Mouse (Mus musculus): Measurements from ENCODE around the gene Peli2. TPM values are rescaled to one million over a fixed set of nuclear protein-coding genes. Genes with fewer than 3 reads are reported as not detected.

Peli2 gene
- polyA plus RNA-seq, 1 experiment from 2014 or later, result 10.7 TPM

GRCm38 (mm10) chr14:48174356-48174755, 53.7 kb downstream of the Peli2 start:
- 89% methylated on average over 4 of the region's 4 CpGs for WGBS
- Histone ChIP-seq H3K36me3 (no peaks in the 10 kb centered on the region), H3K9me3 (no peaks in the 10 kb centered on the region), H3K4me3 (no peak overlapping the region), H3K4me1 (replicated peaks) (peaks cover 16% of the 10 kb centered on the region), H3K27me3 (no peaks in the 10 kb centered on the region), H3K4me2 (no peak overlapping the region), H3K27ac (replicated peaks) (no peak overlapping the region), H3K9ac (no peak overlapping the region)
- no peak for ATAC-seq (ENCODE audit: low FRiP score, low read depth)

GRCm38 (mm10) chr14:48175115-48175514, 54.5 kb downstream of the Peli2 start:
- H3K9ac ChIP-seq, result no peak overlapping the region
- no peaks in the 10 kb centered on the region for H3K36me3 ChIP-seq
- ATAC-seq (ENCODE audit: low FRiP score, low read depth), result no peak
- H3K9me3 ChIP-seq, result no peaks in the 10 kb centered on the region
- 76% methylated on average over 8 of the region's 8 CpGs for WGBS
- H3K27me3 ChIP-seq, result no peaks in the 10 kb centered on the region
- peaks cover 16% of the 10 kb centered on the region for H3K4me1 ChIP-seq (replicated peaks)
- H3K27ac ChIP-seq (replicated peaks), result no peak overlapping the region
- H3K4me2 ChIP-seq, result no peak overlapping the region
- H3K4me3 ChIP-seq, result no peak overlapping the region

DNA sequence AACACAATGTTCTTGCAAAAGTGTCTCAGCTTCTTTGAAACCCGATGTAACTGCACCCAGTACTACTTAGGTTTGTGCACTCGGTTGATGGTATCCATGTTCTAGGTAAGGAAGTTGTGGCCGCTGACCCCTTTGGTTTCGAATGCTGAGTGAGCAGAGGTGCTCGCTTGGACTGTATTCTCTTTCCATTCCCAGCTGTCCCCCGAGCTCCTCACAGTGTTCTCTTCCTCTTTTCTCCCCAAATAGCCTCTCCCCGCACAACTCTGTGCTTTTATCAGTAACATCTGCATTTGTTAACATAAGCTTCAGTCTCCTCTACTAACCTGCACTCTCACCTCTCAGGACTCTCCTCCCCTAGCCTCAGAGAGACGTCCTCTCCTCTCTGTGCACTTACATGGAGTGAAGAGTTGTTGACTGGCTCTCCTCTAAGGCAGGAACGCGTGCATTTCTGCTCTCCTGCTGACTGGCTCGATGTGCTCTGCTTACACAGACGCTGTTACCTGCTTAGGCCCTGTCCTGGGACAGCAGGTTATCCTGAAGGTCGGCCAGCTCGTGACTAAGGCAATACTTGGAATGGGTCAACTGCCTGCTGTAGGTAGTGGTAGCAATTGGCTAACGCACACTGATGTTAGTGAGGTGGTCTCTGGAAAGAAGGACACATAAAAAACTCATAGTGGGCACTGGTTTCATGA, 57.8 kb downstream of the Peli2 start:
- Histone ChIP-seq H3K9ac (no peak overlapping the region), H3K4me3 (no peak overlapping the region), H3K9me3 (no peaks in the 10 kb centered on the region), H3K4me1 (replicated peaks) (no peaks in the 10 kb centered on the region), H3K36me3 (no peaks in the 10 kb centered on the region; the same call in 1 of the 2 replicates), H3K4me2 (no peak overlapping the region), H3K27ac (replicated peaks) (no peak overlapping the region), H3K27me3 (no peaks in the 10 kb centered on the region)
- WGBS, result 86% methylated on average over 15 of the region's 15 CpGs
- no peak for ATAC-seq (ENCODE audit: low FRiP score, low read depth)

DNA sequence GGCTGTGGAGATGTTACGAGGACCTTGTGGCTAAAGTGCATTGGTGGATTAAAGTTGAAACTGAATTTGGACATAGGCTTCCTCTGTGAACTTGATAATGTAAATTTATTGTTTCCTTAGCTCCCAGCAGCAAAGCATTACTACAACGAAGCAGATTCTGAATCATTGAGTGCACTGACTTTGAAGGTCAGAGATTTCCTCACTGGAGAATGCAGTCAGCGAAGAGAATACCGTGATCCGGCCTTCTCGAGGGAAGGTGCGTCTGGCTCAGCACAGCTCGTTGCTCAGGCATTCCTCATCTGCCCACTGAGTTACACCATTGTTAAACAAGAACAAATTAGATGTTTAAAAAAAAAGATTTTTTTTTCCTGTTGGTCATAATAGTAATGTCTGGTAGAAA, 58.4 kb downstream of the Peli2 start:
- Histone ChIP-seq H3K9me3 (no peaks in the 10 kb centered on the region), H3K27me3 (no peaks in the 10 kb centered on the region), H3K4me1 (replicated peaks) (no peaks in the 10 kb centered on the region), H3K36me3 (no peaks in the 10 kb centered on the region; the same call in 1 of the 2 replicates), H3K9ac (no peak overlapping the region), H3K4me3 (no peak overlapping the region), H3K4me2 (no peak overlapping the region), H3K27ac (replicated peaks) (no peak overlapping the region)
- WGBS, result 77% methylated on average over 8 of the region's 8 CpGs
- no peak for ATAC-seq (ENCODE audit: low FRiP score, low read depth)

- no peaks in the 10 kb centered on the region for H3K9me3 ChIP-seq
- no peaks in the 10 kb centered on the region; the same call in 1 of the 2 replicates for H3K36me3 ChIP-seq
- no peak overlapping the region for H3K9ac ChIP-seq
- H3K27me3 ChIP-seq, result no peaks in the 10 kb centered on the region
- no peak for ATAC-seq (ENCODE audit: low FRiP score, low read depth)
- no peak overlapping the region for H3K4me2 ChIP-seq
- no peak overlapping the region for H3K4me3 ChIP-seq
- no peaks in the 10 kb centered on the region for H3K4me1 ChIP-seq (replicated peaks)
- no peak overlapping the region for H3K27ac ChIP-seq (replicated peaks)
- WGBS, result 82% methylated on average over 6 of the region's 6 CpGs
These were observed 65.7 kb downstream of the Peli2 start for GRCm38 (mm10) chr14:48186302-48186701.

- H3K4me2 ChIP-seq, result no peak overlapping the region
- H3K4me3 ChIP-seq, result no peak overlapping the region
- H3K27me3 ChIP-seq, result no peaks in the 10 kb centered on the region
- H3K4me1 ChIP-seq (replicated peaks), result no peaks in the 10 kb centered on the region
- WGBS, result 70% methylated on average over 9 of the region's 9 CpGs
- H3K36me3 ChIP-seq, result no peaks in the 10 kb centered on the region; the same call in 1 of the 2 replicates
- H3K9me3 ChIP-seq, result no peaks in the 10 kb centered on the region
- no peak for ATAC-seq (ENCODE audit: low FRiP score, low read depth)
- no peak overlapping the region for H3K9ac ChIP-seq
- no peak overlapping the region for H3K27ac ChIP-seq (replicated peaks)
These were observed 66.5 kb downstream of the Peli2 start for GRCm38 (mm10) chr14:48187100-48187499.

DNA sequence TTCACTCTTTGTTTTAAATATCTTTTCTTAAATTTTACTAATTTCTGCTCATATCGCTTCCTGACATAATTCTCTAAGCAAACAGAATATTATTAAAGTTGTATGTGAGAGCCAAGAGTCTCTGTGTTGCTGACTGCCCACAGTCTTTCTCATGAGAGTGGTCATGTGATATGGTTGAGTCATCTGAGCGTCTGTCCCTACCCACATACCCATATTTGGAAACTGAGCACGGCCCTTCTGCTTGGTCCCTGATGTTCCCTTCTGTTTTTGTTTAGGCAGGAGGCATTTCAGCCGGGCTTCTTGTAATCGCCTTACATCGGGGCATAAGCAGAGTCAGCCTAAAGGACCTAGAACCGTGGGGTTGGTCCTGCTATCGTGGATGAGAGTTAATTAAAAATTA, 68.7 kb downstream of the Peli2 start:
- Histone ChIP-seq H3K36me3 (no peaks in the 10 kb centered on the region), H3K27ac (replicated peaks) (no peak overlapping the region), H3K9ac (no peak overlapping the region), H3K4me1 (replicated peaks) (no peaks in the 10 kb centered on the region), H3K27me3 (no peaks in the 10 kb centered on the region), H3K4me3 (no peak overlapping the region), H3K9me3 (no peaks in the 10 kb centered on the region), H3K4me2 (no peak overlapping the region)
- ATAC-seq (ENCODE audit: low FRiP score, low read depth), result no peak
- 62% methylated on average over 8 of the region's 8 CpGs for WGBS

GRCm38 (mm10) chr14:48190946-48191345, 70.3 kb downstream of the Peli2 start:
- ATAC-seq (ENCODE audit: low FRiP score, low read depth), result no peak
- Histone ChIP-seq H3K27me3 (no peaks in the 10 kb centered on the region), H3K4me2 (no peak overlapping the region), H3K4me1 (replicated peaks) (no peaks in the 10 kb centered on the region), H3K9ac (no peak overlapping the region), H3K9me3 (no peaks in the 10 kb centered on the region), H3K27ac (replicated peaks) (no peak overlapping the region), H3K36me3 (no peaks in the 10 kb centered on the region), H3K4me3 (no peak overlapping the region)
- WGBS, result 89% methylated on average over 5 of the region's 5 CpGs

DNA sequence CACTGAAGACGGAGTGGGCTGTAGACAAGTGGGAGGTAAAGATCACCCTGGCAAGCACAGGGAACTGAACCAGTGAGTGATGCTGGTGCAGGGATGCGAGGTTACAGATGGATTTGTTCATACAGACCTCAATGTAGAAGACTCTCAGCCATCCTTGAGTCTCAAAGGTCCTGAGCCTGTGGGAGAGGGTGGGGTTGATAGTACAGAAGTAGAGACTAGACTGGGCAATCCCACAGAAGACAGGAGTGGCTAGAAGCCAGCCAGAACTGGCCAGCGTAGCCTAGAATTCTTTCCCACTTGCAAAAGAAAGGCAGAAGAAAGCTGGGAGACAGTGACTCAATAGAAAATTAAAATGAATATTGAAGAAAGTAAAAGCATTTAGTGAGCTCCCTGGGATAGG, 71.3 kb downstream of the Peli2 start:
- 93% methylated on average over 3 of the region's 3 CpGs for WGBS
- ATAC-seq (ENCODE audit: low FRiP score, low read depth), result no peak

GRCm38 (mm10) chr14:48196804-48197203, 76.2 kb downstream of the Peli2 start:
- Histone ChIP-seq H3K4me3 (no peak overlapping the region), H3K9ac (no peak overlapping the region), H3K9me3 (no peaks in the 10 kb centered on the region), H3K4me1 (replicated peaks) (peaks cover 38% of the 10 kb centered on the region), H3K27me3 (no peaks in the 10 kb centered on the region), H3K4me2 (no peak overlapping the region), H3K36me3 (no peaks in the 10 kb centered on the region), H3K27ac (replicated peaks) (no peak overlapping the region)
- WGBS, result 47% methylated on average over 5 of the region's 5 CpGs
- ATAC-seq (ENCODE audit: low FRiP score, low read depth), result no peak

More for the DNA sequence above, 71.3 kb downstream of the Peli2 start:
- Histone ChIP-seq H3K27me3 (no peaks in the 10 kb centered on the region), H3K4me1 (replicated peaks) (peaks cover 4% of the 10 kb centered on the region), H3K4me2 (no peak overlapping the region), H3K9ac (no peak overlapping the region), H3K9me3 (no peaks in the 10 kb centered on the region), H3K4me3 (no peak overlapping the region), H3K36me3 (no peaks in the 10 kb centered on the region), H3K27ac (replicated peaks) (no peak overlapping the region)

DNA sequence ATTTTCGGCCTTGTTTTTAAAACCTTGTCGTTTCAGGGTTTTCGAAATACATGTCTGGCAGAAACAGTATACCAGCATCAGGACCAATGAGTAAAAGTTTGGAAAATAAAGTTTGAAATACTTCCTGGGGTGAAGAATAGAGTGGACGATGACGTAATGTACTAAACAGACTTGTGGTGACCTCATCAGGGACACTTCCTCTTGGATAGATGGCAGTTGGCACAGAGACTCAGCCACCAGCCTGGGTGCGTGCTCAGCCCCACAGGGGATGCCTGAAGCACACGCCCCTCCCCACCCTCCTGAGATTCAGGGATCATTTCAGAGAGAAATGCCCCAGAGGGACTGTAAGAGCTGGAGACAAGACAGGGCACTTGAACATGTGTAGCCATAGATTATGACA, 76.7 kb downstream of the Peli2 start:
- Histone ChIP-seq H3K4me2 (no peak overlapping the region), H3K4me3 (no peak overlapping the region), H3K9ac (no peak overlapping the region), H3K9me3 (no peaks in the 10 kb centered on the region), H3K4me1 (replicated peaks) (peaks cover 43% of the 10 kb centered on the region), H3K27me3 (no peaks in the 10 kb centered on the region), H3K36me3 (no peaks in the 10 kb centered on the region), H3K27ac (replicated peaks) (no peak overlapping the region)
- 71% methylated on average over 7 of the region's 7 CpGs for WGBS
- no peak for ATAC-seq (ENCODE audit: low FRiP score, low read depth)

GRCm38 (mm10) chr14:48198190-48198954, 77.7 kb downstream of the Peli2 start:
- Histone ChIP-seq H3K9me3 (no peaks in the 10 kb centered on the region), H3K36me3 (no peaks in the 10 kb centered on the region), H3K4me2 (no peak overlapping the region), H3K9ac (no peak overlapping the region), H3K4me1 (replicated peaks) (peaks cover 49% of the 10 kb centered on the region), H3K27ac (replicated peaks) (no peak overlapping the region), H3K27me3 (no peaks in the 10 kb centered on the region), H3K4me3 (no peak overlapping the region)
- no peak for ATAC-seq (ENCODE audit: low FRiP score, low read depth)
- 36% methylated on average over 8 of the region's 8 CpGs for WGBS

Measured in hindbrain, embryonic 15.5 days (tissue).